Mouse (Mus musculus): ENCODE measurements around the gene Fermt1. TPM values are rescaled to one million over a fixed set of nuclear protein-coding genes. Genes with fewer than 3 reads are reported as not detected.

Gene Fermt1
- polyA plus RNA-seq, 1 experiment from 2014 or later, result 3.2 TPM

DNA sequence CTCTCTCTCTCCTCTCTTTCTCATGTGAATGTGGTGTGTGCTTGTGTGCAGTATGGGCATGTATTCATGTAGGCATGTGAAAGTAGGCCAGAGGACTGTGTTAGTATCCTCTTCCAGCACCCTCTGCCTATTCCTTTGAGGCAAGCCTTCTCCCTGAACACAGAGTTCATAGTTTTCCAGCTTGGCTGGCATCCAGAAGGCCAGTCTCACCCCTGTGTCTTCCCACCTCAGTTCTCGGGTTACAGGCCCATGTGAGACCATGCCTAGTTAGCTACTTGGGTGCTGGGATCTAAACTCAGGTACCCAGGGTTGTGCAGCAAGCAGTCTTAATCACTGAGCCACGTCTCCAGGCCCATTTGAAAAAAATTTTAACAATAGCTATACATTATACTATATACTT is 17.8 kb downstream of the Fermt1 start:
- Histone ChIP-seq H3K36me3 (ENCODE audit: control insufficient read depth, insufficient read depth, low read length) (no peaks in the 10 kb centered on the region), H3K4me1 (replicated peaks; ENCODE audit: control insufficient read depth, insufficient read depth, low read length) (no peaks in the 10 kb centered on the region), H3K4me3 (ENCODE audit: low read depth, low read length) (no peak overlapping the region), H3K4me2 (ENCODE audit: low read depth, low read length, severe bottlenecking) (no peak overlapping the region), H3K9ac (ENCODE audit: low read length) (no peak overlapping the region), H3K9me3 (ENCODE audit: control insufficient read depth, low read length) (no peaks in the 10 kb centered on the region), H3K27ac (ENCODE audit: low read depth, low read length) (no peak overlapping the region), H3K27me3 (ENCODE audit: control insufficient read depth, insufficient read depth, low read length) (no peaks in the 10 kb centered on the region)
- no peak for ATAC-seq (replicated peaks; ENCODE audit: low FRiP score)
- WGBS, result 52% methylated on average over 2 of the region's 2 CpGs
- DNase-seq (ENCODE audit: low spot score), result no peak

DNA sequence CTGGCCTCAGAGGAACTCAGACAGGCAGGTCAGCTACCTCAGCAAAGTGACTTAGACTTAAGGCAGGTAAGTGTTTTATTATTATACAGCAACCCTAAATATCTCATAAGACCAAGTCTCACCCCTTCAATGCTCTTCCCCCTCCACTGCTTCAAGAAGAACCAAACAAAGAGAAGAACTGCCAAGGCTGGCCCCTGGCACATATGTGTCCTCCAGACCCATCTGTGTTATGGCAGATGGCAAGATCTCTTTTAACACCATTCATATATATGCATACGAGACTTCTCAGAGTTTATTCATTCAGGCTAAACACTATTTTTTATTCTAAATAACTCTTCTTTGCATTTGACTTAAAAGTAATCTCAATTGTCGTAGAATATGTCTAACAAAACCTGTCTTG is 18.4 kb downstream of the Fermt1 start:
- Histone ChIP-seq H3K36me3 (ENCODE audit: control insufficient read depth, insufficient read depth, low read length) (no peaks in the 10 kb centered on the region), H3K9ac (ENCODE audit: low read length) (no peak overlapping the region), H3K4me2 (ENCODE audit: low read depth, low read length, severe bottlenecking) (no peak overlapping the region), H3K27ac (ENCODE audit: low read depth, low read length) (no peak overlapping the region), H3K4me3 (ENCODE audit: low read depth, low read length) (no peak overlapping the region), H3K4me1 (replicated peaks; ENCODE audit: control insufficient read depth, insufficient read depth, low read length) (no peaks in the 10 kb centered on the region), H3K27me3 (ENCODE audit: control insufficient read depth, insufficient read depth, low read length) (no peaks in the 10 kb centered on the region), H3K9me3 (ENCODE audit: control insufficient read depth, low read length) (no peaks in the 10 kb centered on the region)
- DNase-seq (ENCODE audit: low spot score), result no peak
- no peak for ATAC-seq (replicated peaks; ENCODE audit: low FRiP score)
- WGBS, result 78% methylated on average over 2 of the region's 2 CpGs

DNA sequence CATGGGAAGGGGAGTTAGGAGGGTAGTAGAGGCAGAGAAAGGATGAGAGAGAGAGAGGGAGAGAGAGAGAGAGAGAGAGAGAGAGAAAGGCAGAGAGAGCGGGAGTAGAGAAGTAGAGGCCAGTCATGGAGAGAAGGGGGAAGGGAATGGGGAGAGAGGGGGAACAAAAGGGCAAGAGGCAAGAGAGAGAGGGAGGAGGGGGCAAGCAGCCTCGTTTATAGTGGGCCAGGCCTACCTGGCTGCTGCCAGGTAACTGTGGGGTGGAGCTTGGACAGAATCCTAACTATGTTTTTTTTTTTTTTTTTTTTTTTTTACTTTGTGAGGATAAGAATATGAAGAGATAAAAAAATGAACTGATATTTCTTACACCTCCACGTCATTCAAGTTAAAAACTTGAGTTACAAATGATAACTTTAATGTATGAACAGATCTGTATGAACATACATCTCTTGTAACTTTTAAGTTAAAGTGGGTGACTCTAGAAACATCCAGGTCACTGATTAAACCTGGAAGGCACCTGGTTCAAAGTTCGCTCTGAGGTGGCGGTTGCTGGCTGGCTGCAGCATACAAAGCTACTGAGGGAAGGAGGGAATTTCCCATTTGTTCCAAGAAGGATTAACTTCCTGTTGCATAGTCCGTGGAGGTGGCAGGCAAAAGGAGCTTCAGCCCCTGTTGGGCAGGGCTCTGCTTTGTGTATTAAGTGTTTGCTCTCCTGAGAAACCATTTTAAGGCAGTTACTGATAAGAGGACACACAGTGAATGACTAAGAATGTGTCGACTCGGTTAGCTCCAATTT is 22.2 kb downstream of the Fermt1 start:
- H3K4me3 ChIP-seq (ENCODE audit: low read depth, low read length), result no peak overlapping the region
- no peaks in the 10 kb centered on the region for H3K9me3 ChIP-seq (ENCODE audit: control insufficient read depth, low read length)
- no peak overlapping the region for H3K9ac ChIP-seq (ENCODE audit: low read length)
- DNase-seq (ENCODE audit: low spot score) (no peak), ATAC-seq (replicated peaks; ENCODE audit: low FRiP score) (no peak)
- H3K27ac ChIP-seq (ENCODE audit: low read depth, low read length), result no peak overlapping the region
- H3K36me3 ChIP-seq (ENCODE audit: control insufficient read depth, insufficient read depth, low read length), result no peaks in the 10 kb centered on the region
- H3K4me1 ChIP-seq (replicated peaks; ENCODE audit: control insufficient read depth, insufficient read depth, low read length), result 0 out of 2 replicates have a peak, but pooled peaks cover 2% of the 10 kb centered on the region
- H3K27me3 ChIP-seq (ENCODE audit: control insufficient read depth, insufficient read depth, low read length), result no peaks in the 10 kb centered on the region
- WGBS, result 27% methylated on average over 8 of the region's 8 CpGs
- H3K4me2 ChIP-seq (ENCODE audit: low read depth, low read length, severe bottlenecking), result no peak overlapping the region

DNA sequence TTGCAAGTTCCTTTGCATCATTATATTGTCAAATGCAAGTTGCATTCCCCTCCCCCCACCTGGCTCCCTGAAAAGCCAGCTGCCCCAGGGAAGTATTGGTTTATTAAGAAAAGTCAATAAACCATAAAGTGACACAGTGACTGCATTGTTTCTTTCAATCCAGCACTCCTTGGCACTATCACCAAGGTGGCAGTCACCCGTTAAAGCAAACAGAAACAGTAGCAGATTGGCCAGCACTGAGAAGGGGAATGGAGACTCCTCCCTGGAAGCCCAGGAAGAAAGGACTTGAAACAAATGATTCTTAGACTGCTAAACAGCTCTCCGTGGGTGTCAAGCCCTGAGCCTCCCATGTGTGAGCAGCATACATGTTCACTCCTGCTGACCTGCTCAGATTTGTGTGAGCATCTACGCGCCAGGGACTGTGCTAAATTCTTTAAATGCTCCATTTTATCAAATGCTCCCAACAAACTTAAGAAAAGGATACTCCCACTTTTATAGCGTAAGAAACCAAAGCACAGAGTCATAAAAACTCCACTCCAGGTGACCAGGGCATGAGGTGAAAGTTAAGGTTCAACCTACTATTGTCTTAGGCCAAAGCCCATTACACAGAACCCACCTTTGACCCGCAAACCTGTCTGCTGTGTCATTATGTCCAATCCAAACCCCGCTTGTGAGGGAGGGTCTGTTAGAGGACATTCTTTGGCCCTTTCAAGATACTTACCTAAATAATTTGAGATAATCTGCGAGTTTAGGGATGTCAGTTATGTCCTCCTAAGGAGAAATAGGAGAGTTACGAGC is 23.4 kb downstream of the Fermt1 start:
- Histone ChIP-seq H3K9ac (ENCODE audit: low read length) (no peak overlapping the region), H3K36me3 (ENCODE audit: control insufficient read depth, insufficient read depth, low read length) (no peaks in the 10 kb centered on the region), H3K27me3 (ENCODE audit: control insufficient read depth, insufficient read depth, low read length) (no peaks in the 10 kb centered on the region), H3K9me3 (ENCODE audit: control insufficient read depth, low read length) (no peaks in the 10 kb centered on the region), H3K4me1 (replicated peaks; ENCODE audit: control insufficient read depth, insufficient read depth, low read length) (0 out of 2 replicates have a peak, but pooled peaks cover 2% of the 10 kb centered on the region), H3K27ac (ENCODE audit: low read depth, low read length) (no peak overlapping the region), H3K4me2 (ENCODE audit: low read depth, low read length, severe bottlenecking) (no peak overlapping the region), H3K4me3 (ENCODE audit: low read depth, low read length) (no peak overlapping the region)
- 71% methylated on average over 9 of the region's 9 CpGs for WGBS
- ATAC-seq (replicated peaks; ENCODE audit: low FRiP score) (no peak), DNase-seq (ENCODE audit: low spot score) (no peak)

DNA sequence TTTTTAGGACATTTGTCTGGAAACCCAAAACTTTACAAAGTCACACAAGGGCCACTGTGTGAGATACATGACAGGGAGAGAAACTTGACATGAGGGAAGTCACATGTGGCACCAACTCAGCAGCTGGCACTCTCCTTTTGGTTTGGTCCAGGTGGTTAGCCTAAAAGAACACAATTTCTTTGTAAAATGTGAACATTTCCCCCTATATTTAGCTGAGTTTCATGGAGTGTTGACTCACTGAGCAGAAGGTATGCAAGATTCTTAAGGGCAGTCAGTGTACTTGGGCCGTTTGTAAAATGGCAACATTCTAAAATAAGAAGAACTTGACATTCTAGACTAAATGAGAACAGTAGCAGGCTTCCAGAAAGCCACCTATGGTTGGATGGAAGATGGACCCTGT is 30.9 kb downstream of the Fermt1 start:
- 69% methylated on average over 1 of the region's 1 CpGs for WGBS
- Histone ChIP-seq H3K4me3 (ENCODE audit: low read depth, low read length) (no peak overlapping the region), H3K4me2 (ENCODE audit: low read depth, low read length, severe bottlenecking) (no peak overlapping the region), H3K27ac (ENCODE audit: low read depth, low read length) (no peak overlapping the region), H3K9me3 (ENCODE audit: control insufficient read depth, low read length) (no peaks in the 10 kb centered on the region), H3K27me3 (ENCODE audit: control insufficient read depth, insufficient read depth, low read length) (no peaks in the 10 kb centered on the region), H3K9ac (ENCODE audit: low read length) (no peak overlapping the region), H3K36me3 (ENCODE audit: control insufficient read depth, insufficient read depth, low read length) (no peaks in the 10 kb centered on the region), H3K4me1 (replicated peaks; ENCODE audit: control insufficient read depth, insufficient read depth, low read length) (no peaks in the 10 kb centered on the region)
- ATAC-seq (replicated peaks; ENCODE audit: low FRiP score) (no peak), DNase-seq (ENCODE audit: low spot score) (no peak)

DNA sequence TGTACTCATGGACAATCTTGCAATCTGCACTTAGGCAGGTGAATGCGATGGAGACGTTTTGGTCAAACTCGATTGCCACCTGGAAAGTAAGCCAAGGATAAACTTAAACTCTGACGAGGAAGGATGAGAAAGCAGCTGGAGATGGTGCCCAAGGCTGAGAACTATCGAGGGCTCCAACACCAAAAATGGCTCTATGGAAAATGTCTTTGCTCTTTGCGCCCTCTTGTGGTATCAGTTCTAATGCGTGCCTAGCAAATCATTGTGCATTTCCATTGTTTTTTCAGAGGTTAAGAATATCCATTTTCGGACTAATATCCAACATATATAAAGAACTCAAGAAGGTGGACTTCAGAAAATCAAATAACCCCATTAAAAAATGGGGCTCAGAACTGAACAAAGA is 38.9 kb downstream of the Fermt1 start:
- Histone ChIP-seq H3K36me3 (ENCODE audit: control insufficient read depth, insufficient read depth, low read length) (no peaks in the 10 kb centered on the region), H3K4me3 (ENCODE audit: low read depth, low read length) (no peak overlapping the region), H3K9ac (ENCODE audit: low read length) (no peak overlapping the region), H3K27ac (ENCODE audit: low read depth, low read length) (no peak overlapping the region), H3K9me3 (ENCODE audit: control insufficient read depth, low read length) (no peaks in the 10 kb centered on the region), H3K27me3 (ENCODE audit: control insufficient read depth, insufficient read depth, low read length) (no peaks in the 10 kb centered on the region), H3K4me2 (ENCODE audit: low read depth, low read length, severe bottlenecking) (no peak overlapping the region), H3K4me1 (replicated peaks; ENCODE audit: control insufficient read depth, insufficient read depth, low read length) (no peaks in the 10 kb centered on the region)
- WGBS, result 26% methylated on average over 8 of the region's 8 CpGs
- DNase-seq (ENCODE audit: low spot score), result peak; percentile 55
- no peak for ATAC-seq (replicated peaks; ENCODE audit: low FRiP score)

DNA sequence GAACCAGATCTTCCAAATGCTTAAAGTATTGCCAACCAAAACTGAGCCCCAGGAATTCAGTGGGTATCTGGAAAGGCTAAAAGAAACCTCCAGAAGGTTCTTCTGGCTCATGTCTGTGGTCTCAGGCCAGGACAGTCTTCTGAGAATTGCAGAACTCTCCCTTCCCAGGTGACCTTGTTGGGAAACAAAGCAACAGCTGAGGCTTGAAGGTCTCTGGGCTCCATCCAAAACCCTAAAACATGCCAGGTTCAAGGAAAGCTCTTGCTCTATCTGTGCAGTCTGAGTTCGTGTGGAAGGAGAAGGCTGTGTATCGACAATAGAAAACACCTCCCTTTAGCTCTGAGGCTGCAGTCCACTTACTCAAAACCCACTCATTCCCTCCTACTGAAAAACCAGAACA is 40.7 kb downstream of the Fermt1 start:
- ATAC-seq (replicated peaks; ENCODE audit: low FRiP score) (no peak), DNase-seq (ENCODE audit: low spot score) (no peak)
- Histone ChIP-seq H3K9ac (ENCODE audit: low read length) (no peak overlapping the region), H3K36me3 (ENCODE audit: control insufficient read depth, insufficient read depth, low read length) (no peaks in the 10 kb centered on the region), H3K4me3 (ENCODE audit: low read depth, low read length) (no peak overlapping the region), H3K4me1 (replicated peaks; ENCODE audit: control insufficient read depth, insufficient read depth, low read length) (no peaks in the 10 kb centered on the region), H3K9me3 (ENCODE audit: control insufficient read depth, low read length) (no peaks in the 10 kb centered on the region), H3K4me2 (ENCODE audit: low read depth, low read length, severe bottlenecking) (no peak overlapping the region), H3K27ac (ENCODE audit: low read depth, low read length) (no peak overlapping the region), H3K27me3 (ENCODE audit: control insufficient read depth, insufficient read depth, low read length) (no peaks in the 10 kb centered on the region)
- 72% methylated on average over 2 of the region's 2 CpGs for WGBS

DNA sequence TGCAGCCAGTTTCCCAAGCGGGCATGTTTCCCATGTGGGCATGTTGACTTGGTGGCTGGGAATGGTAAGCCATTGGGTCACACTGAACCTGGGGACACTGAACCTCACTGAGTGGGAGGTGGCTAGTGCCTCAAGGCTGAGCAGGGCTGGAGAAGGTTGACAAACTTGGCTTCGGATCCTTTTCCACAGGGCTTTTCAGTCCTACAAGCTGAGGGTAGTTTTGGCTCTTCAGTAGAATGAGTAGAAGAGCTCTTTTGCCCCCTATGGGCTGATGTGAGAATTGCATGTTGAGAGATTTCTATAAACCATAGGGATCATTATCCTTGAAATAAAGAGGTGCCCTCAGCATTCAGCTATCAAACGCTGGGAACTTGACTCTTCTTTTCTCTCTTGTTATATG is 42.2 kb downstream of the Fermt1 start:
- no peaks in the 10 kb centered on the region for H3K36me3 ChIP-seq (ENCODE audit: control insufficient read depth, insufficient read depth, low read length)
- H3K4me3 ChIP-seq (ENCODE audit: low read depth, low read length), result no peak overlapping the region
- ATAC-seq (replicated peaks; ENCODE audit: low FRiP score) (peak; percentile 83), DNase-seq (ENCODE audit: low spot score) (peak; percentile 67)
- no peaks in the 10 kb centered on the region for H3K27me3 ChIP-seq (ENCODE audit: control insufficient read depth, insufficient read depth, low read length)
- no peak overlapping the region for H3K27ac ChIP-seq (ENCODE audit: low read depth, low read length)
- no peaks in the 10 kb centered on the region for H3K9me3 ChIP-seq (ENCODE audit: control insufficient read depth, low read length)
- 35% methylated on average over 3 of the region's 3 CpGs for WGBS
- no peaks in the 10 kb centered on the region for H3K4me1 ChIP-seq (replicated peaks; ENCODE audit: control insufficient read depth, insufficient read depth, low read length)
- no peak overlapping the region for H3K4me2 ChIP-seq (ENCODE audit: low read depth, low read length, severe bottlenecking)
- no peak overlapping the region for H3K9ac ChIP-seq (ENCODE audit: low read length)

All from forebrain, embryonic 11.5 days (tissue).